Mouse (Mus musculus) urinary bladder, postnatal 4 days (tissue): ENCODE measurements around the gene Mecom.
"Not testable (repeated sequence)": the region's sequence is repeated elsewhere in the genome, so short reads cannot be mapped to it uniquely, and the experiment has no call there.

Experiments used
- DNase-seq, 2 experiments: peaks; one replicate each; pipeline ENCODE4 v3.0.0; 2021 to 2022; ENCODE audit warnings: low spot score in 2 of 2

Mecom gene

GRCm38 (mm10) chr3:30445247-30445969 lies 102.4 kb downstream of the Mecom start:
- DNase-seq: no peak

- no peak for DNase-seq
Measured at GRCm38 (mm10) chr3:30441646-30442045, 106.2 kb downstream of the Mecom start.

GRCm38 (mm10) chr3:30438007-30438406 lies 109.8 kb downstream of the Mecom start:
- DNase-seq: no peak

- DNase-seq: no peak
Measured at GRCm38 (mm10) chr3:30436561-30436960, 111.2 kb downstream of the Mecom start.

GRCm38 (mm10) chr3:30436131-30436530 lies 111.7 kb downstream of the Mecom start:
- no peak for DNase-seq

- DNase-seq: no peak
Measured at GRCm38 (mm10) chr3:30428877-30429276, 118.9 kb downstream of the Mecom start.

- DNase-seq: no peak
Measured at GRCm38 (mm10) chr3:30424036-30424435, 123.8 kb downstream of the Mecom start.

GRCm38 (mm10) chr3:30421948-30422347 lies 125.9 kb downstream of the Mecom start:
- not testable (repeated sequence) for DNase-seq

GRCm38 (mm10) chr3:30420899-30421298 lies 126.9 kb downstream of the Mecom start:
- DNase-seq: no peak

- no peak for DNase-seq
Measured at GRCm38 (mm10) chr3:30414173-30414572, 133.6 kb downstream of the Mecom start.

- DNase-seq: no peak
Measured at GRCm38 (mm10) chr3:30410778-30411177, 137.0 kb downstream of the Mecom start.

GRCm38 (mm10) chr3:30404821-30405220 lies 143.0 kb downstream of the Mecom start:
- no peak for DNase-seq

- no peak for DNase-seq
Measured at GRCm38 (mm10) chr3:30398911-30399310, 148.9 kb downstream of the Mecom start.

- no peak for DNase-seq
Measured at GRCm38 (mm10) chr3:30394911-30395310, 152.9 kb downstream of the Mecom start.

GRCm38 (mm10) chr3:30392662-30393061 lies 155.1 kb downstream of the Mecom start:
- no peak for DNase-seq

- no peak for DNase-seq
Measured at GRCm38 (mm10) chr3:30392218-30392617, 155.6 kb downstream of the Mecom start.

GRCm38 (mm10) chr3:30390346-30390745 lies 157.5 kb downstream of the Mecom start:
- DNase-seq: no peak

GRCm38 (mm10) chr3:30380273-30380672 lies 167.5 kb downstream of the Mecom start:
- DNase-seq: no peak

- DNase-seq: no peak
Measured at GRCm38 (mm10) chr3:30379301-30379700, 168.5 kb downstream of the Mecom start.

- no peak for DNase-seq
Measured at GRCm38 (mm10) chr3:30371472-30371871, 176.3 kb downstream of the Mecom start.

GRCm38 (mm10) chr3:30370860-30371455 lies 176.8 kb downstream of the Mecom start:
- no peak for DNase-seq

- no peak for DNase-seq
Measured at GRCm38 (mm10) chr3:30366621-30367020, 181.2 kb downstream of the Mecom start.

GRCm38 (mm10) chr3:30361190-30361589 lies 186.6 kb downstream of the Mecom start:
- DNase-seq: no peak
